Mouse (Mus musculus): ENCODE measurements around the gene Notch3. TPM values are rescaled to one million over a fixed set of nuclear protein-coding genes. Genes with fewer than 3 reads are reported as not detected.
"Not testable (repeated sequence)": the region's sequence is repeated elsewhere in the genome, so short reads cannot be mapped to it uniquely, and the experiment has no call there.

Gene Notch3
- 10.6 and 12.6 TPM in 2 replicates for polyA plus RNA-seq (2015; fragmentation: Nextera tagmentation; extraction: Ambion mirVana)

GRCm38 (mm10) chr17:32166687-32167086 is at the start of gene Notch3:
TSS of gene Notch3 (minus strand) at chr17:32166852.
- peak; percentile 70 for DNase-seq (ENCODE audit: low spot score)

- DNase-seq (ENCODE audit: low spot score) = not testable (repeated sequence)
These were observed 48.9 kb upstream of the Notch3 start for GRCm38 (mm10) chr17:32215587-32215986.

DNA sequence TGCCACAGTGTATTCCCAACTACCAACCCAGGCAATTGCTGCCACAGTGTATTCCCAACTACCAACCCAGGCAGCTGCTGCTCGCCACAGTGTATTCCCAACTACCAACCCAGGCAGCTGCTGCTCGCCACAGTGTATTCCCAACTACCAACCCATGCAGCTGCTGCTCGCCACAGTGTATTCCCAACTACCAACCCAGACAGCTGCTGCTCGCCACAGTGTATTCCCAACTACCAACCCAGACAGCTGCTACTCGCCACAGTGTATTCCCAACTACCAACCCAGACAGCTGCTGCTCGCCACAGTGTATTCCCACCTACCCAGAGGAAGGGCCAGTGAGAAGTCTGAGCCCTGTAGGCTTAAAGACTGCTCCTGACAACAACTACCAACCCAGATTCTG is 44.9 kb upstream of the Notch3 start:
- DNase-seq (ENCODE audit: low spot score) = not testable (repeated sequence)

DNA sequence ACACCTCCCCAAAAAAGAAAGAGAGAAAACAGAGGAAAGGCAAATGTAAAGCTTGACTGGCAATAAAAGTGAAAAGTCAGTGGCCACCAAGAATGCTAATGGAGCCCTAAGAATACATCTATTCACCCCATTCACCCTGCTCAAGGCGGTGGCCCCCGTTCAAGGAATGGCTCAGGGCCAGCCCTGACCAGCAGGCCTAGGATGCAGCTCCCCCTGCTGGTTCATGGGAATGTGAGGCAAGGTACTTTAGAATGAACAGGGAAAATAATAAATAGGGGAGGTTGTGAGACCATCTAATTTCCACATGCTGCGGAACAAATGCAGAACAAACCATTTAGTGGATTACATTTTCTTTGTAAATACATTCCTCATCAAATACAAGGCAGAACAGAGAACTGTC is 43.1 kb upstream of the Notch3 start:
- peak; percentile 68 for DNase-seq (ENCODE audit: low spot score)

GRCm38 (mm10) chr17:32209144-32209543 is 42.5 kb upstream of the Notch3 start:
- DNase-seq (ENCODE audit: low spot score) = no peak

DNA sequence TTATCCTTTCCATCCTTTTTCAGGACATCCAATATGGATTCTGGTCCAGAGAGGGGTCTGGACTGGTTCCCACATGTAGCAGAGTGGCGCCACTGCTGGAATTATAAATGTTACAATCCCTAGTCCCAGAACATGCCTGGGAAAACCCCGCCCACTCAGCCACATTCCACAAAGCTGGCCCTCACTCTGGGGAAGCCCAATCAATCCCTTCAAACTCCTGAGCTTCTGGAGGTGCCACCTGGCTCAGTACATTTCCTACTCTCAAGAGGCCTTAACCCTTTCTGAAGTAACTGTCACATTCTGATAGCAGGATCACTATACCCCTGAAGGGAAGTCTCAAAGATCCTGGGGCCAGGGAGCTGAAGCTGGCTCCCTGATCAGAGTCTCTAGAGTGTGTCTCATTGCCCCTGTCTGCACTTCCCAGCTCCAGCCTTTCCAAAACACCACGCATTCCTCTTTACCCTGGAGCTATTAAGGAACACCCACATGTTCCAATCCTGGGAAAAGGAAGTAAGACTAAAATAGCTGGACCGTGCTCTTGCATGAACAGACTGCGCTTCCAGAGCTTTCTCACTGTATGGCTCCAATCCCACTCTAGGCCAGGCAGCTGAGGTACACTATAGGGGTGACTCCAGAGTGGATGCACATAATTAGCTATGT is 41.1 kb upstream of the Notch3 start:
- no peak for DNase-seq (ENCODE audit: low spot score)

GRCm38 (mm10) chr17:32205345-32205744 is 38.7 kb upstream of the Notch3 start:
- DNase-seq (ENCODE audit: low spot score) = no peak

- DNase-seq (ENCODE audit: low spot score) = no peak
These were observed 36.3 kb upstream of the Notch3 start for GRCm38 (mm10) chr17:32202972-32203371.

GRCm38 (mm10) chr17:32201086-32201485 is 34.4 kb upstream of the Notch3 start:
- DNase-seq (ENCODE audit: low spot score) = peak; percentile 63

GRCm38 (mm10) chr17:32199796-32200195 is 33.1 kb upstream of the Notch3 start:
- DNase-seq (ENCODE audit: low spot score) = no peak

GRCm38 (mm10) chr17:32197156-32197555 is 30.5 kb upstream of the Notch3 start:
- no peak for DNase-seq (ENCODE audit: low spot score)

DNA sequence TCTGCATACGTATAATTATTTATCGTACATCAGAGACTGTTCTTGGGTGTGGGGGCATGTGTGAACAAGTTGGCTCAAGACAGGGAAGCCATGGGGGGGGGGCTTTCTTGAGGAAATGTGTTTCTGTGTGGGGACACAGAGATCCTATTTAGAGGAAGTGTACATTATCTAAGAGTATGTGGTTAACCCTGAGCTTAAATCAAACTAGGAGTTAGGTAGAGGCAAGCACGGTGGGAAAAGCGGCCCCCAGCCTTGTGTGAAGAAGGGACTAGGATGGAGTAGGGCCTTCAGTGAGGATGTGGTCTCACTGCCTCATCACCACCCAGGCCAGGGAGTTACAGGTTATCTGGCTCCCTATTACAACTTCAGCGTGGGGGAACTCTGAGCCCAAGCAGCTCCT is 29.1 kb upstream of the Notch3 start:
- no peak for DNase-seq (ENCODE audit: low spot score)

DNA sequence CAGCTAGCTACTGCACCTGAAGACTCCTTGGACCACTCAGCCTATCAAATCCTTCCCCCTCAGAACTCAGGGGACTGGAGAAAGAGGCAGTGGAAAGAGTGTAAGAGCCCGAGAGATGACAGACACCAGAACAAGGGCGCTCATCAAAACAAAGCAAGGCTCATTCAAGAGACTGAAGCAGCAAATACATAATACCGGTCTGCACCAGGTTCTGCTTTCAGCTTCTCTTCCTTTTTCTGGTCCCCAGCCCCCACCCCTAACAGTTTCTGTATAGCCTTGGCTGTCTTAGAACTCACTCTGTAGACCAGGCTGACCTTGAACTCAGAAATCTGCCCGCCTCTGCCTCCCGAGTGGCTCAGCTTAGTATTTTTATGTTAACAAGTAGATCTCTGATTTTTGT is 26.4 kb upstream of the Notch3 start:
- no peak for DNase-seq (ENCODE audit: low spot score)

DNA sequence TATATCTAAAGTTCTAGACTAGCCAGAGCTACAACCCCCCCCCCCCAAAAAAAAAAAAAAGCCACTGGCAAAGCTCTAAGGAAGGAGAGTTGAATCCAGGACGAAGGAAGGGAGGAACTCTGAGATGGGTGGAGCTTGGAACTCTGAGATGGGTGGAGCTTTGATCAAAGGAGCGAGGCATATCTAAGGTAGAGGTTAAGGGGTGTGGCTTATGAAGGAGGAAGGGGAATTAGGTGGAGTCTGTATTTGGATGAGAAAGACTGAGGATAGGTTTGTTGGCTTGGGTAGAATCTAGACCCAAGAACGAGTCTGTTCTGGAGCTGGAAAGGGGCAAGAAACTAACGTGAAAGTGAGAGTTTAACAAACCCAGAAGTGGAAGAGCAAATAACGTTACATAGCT is 23.2 kb upstream of the Notch3 start:
- peak; percentile 29 for DNase-seq (ENCODE audit: low spot score)

DNA sequence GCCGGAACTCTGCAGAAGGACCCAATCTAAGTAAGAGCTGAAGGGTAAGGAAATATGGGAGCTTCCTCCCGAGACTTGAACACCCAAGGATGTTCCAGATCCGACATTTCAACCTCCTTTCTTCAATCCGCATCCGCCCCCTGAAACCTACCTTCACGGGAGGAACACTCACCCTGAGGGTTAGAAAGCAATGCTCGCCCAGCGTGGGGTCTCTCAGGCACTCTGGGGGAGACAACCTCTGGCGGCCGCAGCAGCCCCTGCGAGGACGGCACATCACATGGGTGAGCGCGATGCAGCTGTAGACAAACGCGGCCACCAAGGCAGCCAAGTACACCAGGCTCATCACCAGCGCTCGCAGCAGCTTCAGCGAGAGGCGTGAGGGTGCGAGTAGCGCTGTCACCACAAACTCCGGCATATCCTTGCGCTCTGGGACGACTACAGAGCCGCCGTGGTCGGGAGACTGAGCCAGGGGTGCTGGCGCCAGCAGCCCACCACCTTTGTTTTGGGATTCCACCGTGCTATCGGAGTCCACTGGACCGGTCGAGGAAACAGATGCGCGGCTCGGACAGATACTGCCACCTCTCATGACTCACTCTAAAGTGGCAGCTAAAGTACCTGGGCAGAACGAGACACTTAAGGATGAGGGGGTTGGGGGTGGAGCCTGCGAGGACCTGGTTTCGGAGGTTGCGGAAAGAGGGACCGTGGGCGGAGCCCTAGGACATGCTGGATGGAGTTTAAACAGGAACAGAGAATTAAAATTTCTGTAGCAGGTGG is 22.4 kb upstream of the Notch3 start, which contains the start of gene Ephx3:
Ephx3 (minus strand) TSS at position 687 of the 774 bp plus-strand sequence.
- DNase-seq (ENCODE audit: low spot score) = peak; percentile 51

DNA sequence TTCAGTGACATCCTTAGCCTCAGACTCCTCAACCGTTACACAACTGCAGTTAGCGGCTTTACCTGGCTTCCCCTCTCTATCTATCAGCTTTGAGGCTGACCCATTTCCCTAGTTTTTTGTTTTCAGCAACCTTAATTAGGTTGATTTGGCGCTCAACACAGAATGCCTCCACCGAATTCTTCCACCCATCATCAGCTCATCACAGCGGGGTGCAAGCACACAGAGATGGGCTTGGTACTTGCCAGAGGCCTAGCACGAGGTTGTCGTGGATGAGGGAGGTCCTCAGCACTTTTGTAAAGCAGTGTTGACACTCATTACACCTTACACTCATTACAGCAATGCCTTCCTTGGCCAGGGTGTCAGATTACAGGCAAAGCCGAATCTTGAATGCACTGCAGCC is 16.4 kb upstream of the Notch3 start:
- no peak for DNase-seq (ENCODE audit: low spot score)

DNA sequence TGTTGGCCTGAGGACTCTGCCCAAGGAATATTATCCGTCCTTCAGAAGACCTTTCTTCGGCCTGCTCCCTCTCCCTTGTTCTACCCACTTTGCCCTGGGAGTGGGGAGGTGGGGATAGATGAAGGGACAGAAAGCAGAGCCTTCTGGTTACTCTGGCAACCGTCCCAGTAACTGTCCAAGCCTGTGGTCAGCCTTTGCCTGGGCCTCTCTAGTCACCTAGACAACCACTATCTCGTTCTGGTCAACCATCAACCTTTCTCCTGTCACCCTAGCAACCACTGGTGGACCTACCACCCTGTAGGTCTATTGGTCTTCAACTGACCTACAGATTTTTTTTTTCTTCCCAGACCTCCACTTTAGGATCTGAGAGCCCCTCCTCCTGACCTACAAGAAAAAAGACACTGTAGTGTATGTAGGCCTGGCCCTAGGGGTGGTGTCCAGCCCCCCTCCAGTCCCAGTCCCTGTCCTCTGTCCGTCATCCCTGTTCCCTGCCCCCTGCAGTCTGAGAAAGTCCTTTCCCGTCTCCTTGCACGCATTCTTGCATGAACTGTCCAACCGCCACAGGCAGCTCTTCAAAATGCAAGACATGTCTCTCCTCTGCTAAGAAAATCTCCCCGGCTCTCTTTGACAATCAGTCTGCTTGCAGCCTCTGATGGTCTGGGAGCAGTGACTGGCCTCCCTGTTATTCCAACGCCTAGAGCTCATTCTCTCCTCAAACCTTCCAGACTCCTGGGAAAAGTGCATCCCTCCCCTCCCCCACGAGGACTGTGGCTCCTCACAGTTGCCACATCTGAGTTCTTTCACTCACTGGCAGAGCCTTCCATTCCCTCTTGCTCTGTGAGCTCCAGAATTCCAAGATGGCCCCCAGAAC is 13.2 kb upstream of the Notch3 start:
- DNase-seq (ENCODE audit: low spot score) = no peak

DNA sequence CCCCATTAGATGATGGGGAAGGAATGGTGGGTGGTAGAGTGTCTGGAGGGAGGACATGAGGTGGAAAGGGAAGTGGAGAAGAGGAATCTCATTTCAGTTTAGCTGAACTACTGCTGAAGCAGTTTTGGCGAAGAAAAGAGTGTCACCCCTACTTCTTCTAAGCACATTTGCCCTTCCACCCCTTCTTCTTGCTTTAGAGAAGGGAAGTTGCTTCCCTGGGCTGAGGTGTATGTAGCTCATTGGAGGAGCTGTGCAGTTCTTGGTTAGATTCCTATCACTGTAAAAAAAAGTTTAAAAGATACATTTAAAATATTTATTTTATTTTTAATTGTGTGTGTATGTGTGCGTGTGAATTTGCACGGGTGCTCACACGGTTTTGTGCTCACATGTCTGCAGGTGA is 10.3 kb upstream of the Notch3 start:
- DNase-seq (ENCODE audit: low spot score) = no peak

GRCm38 (mm10) chr17:32173166-32173565 is 6.5 kb upstream of the Notch3 start:
- DNase-seq (ENCODE audit: low spot score) = no peak

- DNase-seq (ENCODE audit: low spot score) = no peak
These were observed 5.8 kb upstream of the Notch3 start for GRCm38 (mm10) chr17:32172485-32172884.

- peak; percentile 79 for DNase-seq (ENCODE audit: low spot score)
These were observed 3.0 kb upstream of the Notch3 start for GRCm38 (mm10) chr17:32169518-32170225.
